Mouse (Mus musculus) hindbrain, embryonic 16.5 days (tissue): ENCODE results near the gene Mcpt8. TPM values are rescaled to one million over a fixed set of nuclear protein-coding genes. Genes with fewer than 3 reads are reported as not detected.
"Not testable (repeated sequence)": the region's sequence is repeated elsewhere in the genome, so short reads cannot be mapped to it uniquely, and the experiment has no call there.

ENCODE experiments used
- ATAC-seq: fragments of 200-750 bp; cut with Nextera tagmentation; 2 replicates; pipeline ENCODE4 v1.8.0; 2017; ENCODE audit warnings: moderate TSS enrichment, moderate library complexity
- H3K27ac ChIP-seq: fragments of 300-500 bp; sonication (generic); 2 replicates; pipeline ENCODE4 v1.5.1; 2014; ENCODE audit warnings: low read depth, mild to moderate bottlenecking, control low read depth, low read length, moderate library complexity
- H3K27me3 ChIP-seq: fragments of 300-500 bp; sonication (generic); replicated peaks from 2 replicates; pipeline ENCODE4 v1.6.1; 2014; ENCODE audit warnings: low read length; ENCODE audit not compliant: control insufficient read depth, insufficient read depth
- H3K36me3 ChIP-seq: fragments of 300-500 bp; sonication (generic); 2 replicates; pipeline ENCODE4 v1.6.1; 2014; ENCODE audit warnings: mild to moderate bottlenecking, low read length, moderate library complexity, mixed read lengths; ENCODE audit not compliant: control insufficient read depth, insufficient read depth
- H3K4me1 ChIP-seq: fragments of 300-500 bp; sonication (generic); 2 replicates; pipeline ENCODE4 v1.6.1; 2014; ENCODE audit warnings: low read depth, low read length; ENCODE audit not compliant: control insufficient read depth, insufficient read depth
- H3K4me2 ChIP-seq: fragments of 300-500 bp; sonication (generic); 2 replicates; pipeline ENCODE4 v1.6.1; 2014; ENCODE audit warnings: mild to moderate bottlenecking, low read length, control low read depth, moderate library complexity
- H3K4me3 ChIP-seq: fragments of 300-500 bp; sonication (generic); 2 replicates; pipeline ENCODE4 v1.5.1; 2014; ENCODE audit warnings: mild to moderate bottlenecking, low read length, control low read depth, moderate library complexity
- H3K9ac ChIP-seq: fragments of 300-500 bp; sonication (generic); 2 replicates; pipeline ENCODE4 v1.6.1; 2014; ENCODE audit warnings: low read depth, mild to moderate bottlenecking, control low read depth, low read length, moderate library complexity
- H3K9me3 ChIP-seq: fragments of 300-500 bp; sonication (generic); 2 replicates; pipeline ENCODE4 v1.6.1; 2014; ENCODE audit warnings: mild to moderate bottlenecking, low read length, moderate library complexity; ENCODE audit not compliant: control insufficient read depth
- WGBS: fragments of 180-500 bp; shearing (Covaris S2); extraction: QIAGEN DNeasy Blood & Tissue Kit; methylation state at CpG from one replicate; pipeline ENCODE4 v1.1.7; 2014; 5-methylcytosine and 5-hydroxymethylcytosine counted together
- polyA plus RNA-seq: library from polyadenylated mRNA; unstranded; fragments of >200 nt; fragmentation: Nextera tagmentation; extraction: Ambion mirVana; gene quantifications from 2 replicates; pipeline ENCODE4 v1.2.1, GENCODE M21; 2015

The Mcpt8 gene
- not detected in 2 replicates for polyA plus RNA-seq

- 93% methylated on average over 2 of the region's 2 CpGs for WGBS
- H3K36me3 ChIP-seq = no peaks in the 10 kb centered on the region
- no peak within 1 kb of the TSS for H3K4me2 ChIP-seq
- no peaks in the 10 kb centered on the region for H3K9me3 ChIP-seq
- ATAC-seq = no peak
- no peaks in the 10 kb centered on the region for H3K4me1 ChIP-seq
- H3K27ac ChIP-seq = no peak within 1 kb of the TSS
- no peak within 1 kb of the TSS for H3K4me3 ChIP-seq
- no peaks in the 10 kb centered on the region for H3K27me3 ChIP-seq
- H3K9ac ChIP-seq = no peak within 1 kb of the TSS
Measured at GRCm38 (mm10) chr14:56085167-56085566, at the start of gene Mcpt8. Gene Mcpt8 (minus strand): TSS chr14:56085273.

- H3K4me3 ChIP-seq, H3K27ac ChIP-seq, H3K27me3 ChIP-seq, H3K4me2 ChIP-seq, H3K4me1 ChIP-seq, H3K36me3 ChIP-seq, H3K9me3 ChIP-seq, H3K9ac ChIP-seq: not testable (repeated sequence)
- ATAC-seq = peak; percentile 27; the same call in 1 of the 2 replicates
- 78% methylated on average over 1 of the region's 1 CpGs for WGBS
Measured at GRCm38 (mm10) chr14:56133675-56134074, 48.6 kb upstream of the Mcpt8 start.

- ATAC-seq, H3K9ac ChIP-seq: not testable (repeated sequence)
- WGBS = 83% methylated on average over 2 of the region's 2 CpGs
Measured at GRCm38 (mm10) chr14:56132508-56132907, 47.4 kb upstream of the Mcpt8 start, which contains the start of gene Gzmd. Gene Gzmd (minus strand): TSS chr14:56132608.

GRCm38 (mm10) chr14:56128341-56128740, 43.3 kb upstream of the Mcpt8 start:
- ATAC-seq = no peak
- Histone ChIP-seq H3K36me3 (no peaks in the 10 kb centered on the region), H3K27ac (no peak overlapping the region), H3K27me3 (no peaks in the 10 kb centered on the region), H3K4me3 (no peak overlapping the region), H3K9ac (no peak overlapping the region), H3K9me3 (no peaks in the 10 kb centered on the region), H3K4me1 (no peaks in the 10 kb centered on the region), H3K4me2 (no peak overlapping the region)
- 51% methylated on average over 3 of the region's 3 CpGs for WGBS

More at GRCm38 (mm10) chr14:56132508-56132907, 47.4 kb upstream of the Mcpt8 start, which contains the start of gene Gzmd:
- not testable (repeated sequence) for H3K4me2 ChIP-seq, H3K27me3 ChIP-seq, H3K4me3 ChIP-seq, H3K9me3 ChIP-seq, H3K4me1 ChIP-seq, H3K36me3 ChIP-seq, H3K27ac ChIP-seq

- H3K27ac ChIP-seq = no peak overlapping the region
- no peaks in the 10 kb centered on the region for H3K36me3 ChIP-seq
- 64% methylated on average over 3 of the region's 3 CpGs for WGBS
- no peak for ATAC-seq
- H3K9ac ChIP-seq = no peak overlapping the region
- no peak overlapping the region for H3K4me3 ChIP-seq
- H3K9me3 ChIP-seq = no peaks in the 10 kb centered on the region
- H3K4me2 ChIP-seq = no peak overlapping the region
- H3K4me1 ChIP-seq = no peaks in the 10 kb centered on the region
- H3K27me3 ChIP-seq = no peaks in the 10 kb centered on the region
Measured at GRCm38 (mm10) chr14:56123516-56123915, 38.4 kb upstream of the Mcpt8 start.

GRCm38 (mm10) chr14:56120525-56120924, 35.5 kb upstream of the Mcpt8 start, which contains the start of gene Gzme:
Gene Gzme (minus strand): TSS chr14:56120625.
- Histone ChIP-seq H3K9ac (no peak within 1 kb of the TSS), H3K4me2 (no peak within 1 kb of the TSS), H3K4me3 (no peak within 1 kb of the TSS), H3K27me3 (no peaks in the 10 kb centered on the region), H3K36me3 (no peaks in the 10 kb centered on the region), H3K9me3 (no peaks in the 10 kb centered on the region), H3K4me1 (no peaks in the 10 kb centered on the region), H3K27ac (no peak within 1 kb of the TSS)
- no peak for ATAC-seq

GRCm38 (mm10) chr14:56115531-56116310, 30.6 kb upstream of the Mcpt8 start:
- not testable (repeated sequence) for ATAC-seq, H3K27ac ChIP-seq, H3K4me2 ChIP-seq, H3K4me1 ChIP-seq, H3K9me3 ChIP-seq, H3K4me3 ChIP-seq, H3K9ac ChIP-seq, H3K27me3 ChIP-seq, H3K36me3 ChIP-seq
- WGBS = 94% methylated on average over 33 of the region's 33 CpGs

- H3K4me1 ChIP-seq = no peaks in the 10 kb centered on the region
- no peak overlapping the region for H3K4me2 ChIP-seq
- 83% methylated on average over 13 of the region's 13 CpGs for WGBS
- no peak overlapping the region for H3K27ac ChIP-seq
- H3K27me3 ChIP-seq = no peaks in the 10 kb centered on the region
- no peak overlapping the region for H3K9ac ChIP-seq
- H3K9me3 ChIP-seq = no peaks in the 10 kb centered on the region
- ATAC-seq = no peak
- H3K4me3 ChIP-seq = no peak overlapping the region
- H3K36me3 ChIP-seq = no peaks in the 10 kb centered on the region
Measured at GRCm38 (mm10) chr14:56105447-56106180, 20.5 kb upstream of the Mcpt8 start.

- no peak for ATAC-seq
- 94% methylated on average over 5 of the region's 5 CpGs for WGBS
- no peak overlapping the region for H3K4me3 ChIP-seq
Measured at GRCm38 (mm10) chr14:56105016-56105415, 19.9 kb upstream of the Mcpt8 start.

More at GRCm38 (mm10) chr14:56105016-56105415, 19.9 kb upstream of the Mcpt8 start:
- no peak overlapping the region for H3K27ac ChIP-seq
- no peaks in the 10 kb centered on the region for H3K27me3 ChIP-seq
- no peak overlapping the region for H3K9ac ChIP-seq
- H3K4me2 ChIP-seq = no peak overlapping the region
- H3K36me3 ChIP-seq = no peaks in the 10 kb centered on the region
- no peaks in the 10 kb centered on the region for H3K9me3 ChIP-seq
- no peaks in the 10 kb centered on the region for H3K4me1 ChIP-seq
